Mouse (Mus musculus): ENCODE data around the gene Prkcb.

Gene Prkcb

GRCm38 (mm10) chr7:122327942-122328341, 39.4 kb downstream of the Prkcb start:
- no peak for DNase-seq

- DNase-seq, result no peak
Observed at GRCm38 (mm10) chr7:122328466-122328865, 39.9 kb downstream of the Prkcb start.

- no peak for DNase-seq
Observed at GRCm38 (mm10) chr7:122329588-122329987, 41.0 kb downstream of the Prkcb start.

GRCm38 (mm10) chr7:122333686-122334085, 45.1 kb downstream of the Prkcb start:
- DNase-seq, result no peak

- DNase-seq, result no peak
Observed at GRCm38 (mm10) chr7:122337302-122337701, 48.8 kb downstream of the Prkcb start.

- no peak for DNase-seq
Observed at GRCm38 (mm10) chr7:122338055-122338454, 49.5 kb downstream of the Prkcb start.

GRCm38 (mm10) chr7:122339476-122339875, 50.9 kb downstream of the Prkcb start:
- DNase-seq, result no peak

- DNase-seq, result no peak
Observed at GRCm38 (mm10) chr7:122341813-122342212, 53.3 kb downstream of the Prkcb start.

- no peak for DNase-seq
Observed at GRCm38 (mm10) chr7:122344656-122345055, 56.1 kb downstream of the Prkcb start.

GRCm38 (mm10) chr7:122346251-122347242, 58.0 kb downstream of the Prkcb start:
- no peak for DNase-seq

- DNase-seq, result no peak
Observed at GRCm38 (mm10) chr7:122347433-122347832, 58.9 kb downstream of the Prkcb start.

GRCm38 (mm10) chr7:122349961-122350360, 61.4 kb downstream of the Prkcb start:
- no peak for DNase-seq

GRCm38 (mm10) chr7:122350741-122351140, 62.2 kb downstream of the Prkcb start:
- no peak for DNase-seq

- no peak for DNase-seq
Observed at GRCm38 (mm10) chr7:122351816-122352215, 63.3 kb downstream of the Prkcb start.

GRCm38 (mm10) chr7:122352566-122353277, 64.2 kb downstream of the Prkcb start:
- no peak for DNase-seq

GRCm38 (mm10) chr7:122353329-122353728, 64.8 kb downstream of the Prkcb start:
- DNase-seq, result no peak

- DNase-seq, result no peak
Observed at GRCm38 (mm10) chr7:122356941-122357340, 68.4 kb downstream of the Prkcb start.

- DNase-seq, result peak; percentile 41
Observed at GRCm38 (mm10) chr7:122357847-122358246, 69.3 kb downstream of the Prkcb start.

- DNase-seq, result no peak
Observed at GRCm38 (mm10) chr7:122366635-122367034, 78.1 kb downstream of the Prkcb start.

- no peak for DNase-seq
Observed at GRCm38 (mm10) chr7:122367303-122368007, 78.9 kb downstream of the Prkcb start.

- DNase-seq, result no peak
Observed at GRCm38 (mm10) chr7:122370488-122370887, 81.9 kb downstream of the Prkcb start.

- DNase-seq, result no peak
Observed at GRCm38 (mm10) chr7:122371947-122372346, 83.4 kb downstream of the Prkcb start.

GRCm38 (mm10) chr7:122372349-122372748, 83.8 kb downstream of the Prkcb start:
- DNase-seq, result no peak
